Mouse (Mus musculus): ENCODE measurements at regions not wholly inside any gene's neighbourhood (a gene's known extent, or its start where the extent isn't known, plus 50 kb on each side); places are given as distances from the start of the nearest gene placed in this dataset.

GRCm38 (mm10) chr6:50059917-50060316 lies 50.1 kb upstream of the Mpp6 start:
- DNase-seq (ENCODE audit: low spot score in 2 of 2) = no peak

Measured in frontal cortex, postnatal 36 days (tissue).